Mouse (Mus musculus) forelimb bud, embryonic 11.5 days (tissue): ENCODE measurements around the gene Ankrd50.

Experiments
- DNase-seq: peaks from one replicate; pipeline ENCODE4 v3.0.0-alpha.2; 2012; ENCODE audit warnings: low read depth, low spot score

The Ankrd50 gene

DNA sequence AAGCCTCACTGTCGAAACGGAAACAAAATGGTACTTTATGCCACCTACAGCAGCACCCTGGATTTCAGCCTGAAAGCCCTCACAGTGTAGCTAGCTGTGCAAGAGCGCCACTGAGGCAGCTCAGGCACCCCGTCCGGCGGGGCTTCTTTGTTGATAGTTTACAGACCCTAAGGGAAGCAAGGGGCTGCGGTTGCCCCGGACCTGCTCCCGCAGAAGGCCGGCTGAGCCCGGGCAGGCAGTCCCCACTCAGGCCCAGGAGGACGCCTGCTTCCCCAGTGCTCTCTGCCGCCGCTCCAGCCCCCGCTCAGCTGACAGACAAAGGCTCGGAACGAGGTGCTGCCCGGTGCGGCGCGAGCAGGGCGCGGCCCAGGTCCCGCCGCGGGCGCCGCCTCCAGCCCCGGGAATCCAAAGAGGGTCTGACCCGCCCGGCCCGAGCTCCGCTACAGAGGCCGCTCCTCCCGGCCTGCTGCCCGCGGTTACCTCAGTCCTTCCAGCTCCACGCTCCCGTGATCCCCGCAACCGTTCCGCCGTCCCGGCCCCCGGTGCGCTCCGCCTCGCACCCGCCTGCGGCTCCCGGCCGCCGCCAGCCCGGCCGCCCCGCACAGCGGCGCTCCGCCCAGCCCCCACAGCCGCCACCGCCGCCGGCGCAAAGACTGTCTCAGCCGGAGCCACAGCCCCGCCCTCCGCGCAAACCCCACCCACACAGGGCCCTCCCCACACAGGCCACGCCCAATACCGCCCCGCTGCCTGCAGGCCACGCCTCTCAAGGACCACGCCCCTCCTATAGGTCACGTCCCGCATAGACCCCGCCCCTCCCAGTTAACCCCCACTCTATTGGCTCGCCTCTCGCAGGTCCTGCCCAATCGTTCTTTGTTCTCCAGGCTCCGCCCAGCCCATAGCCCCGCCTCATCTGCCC is at the start of gene Ankrd50:
Gene Ankrd50 (minus strand): TSS at position 654 of the 916 bp plus-strand sequence.
- DNase-seq = peak; percentile 97

DNA sequence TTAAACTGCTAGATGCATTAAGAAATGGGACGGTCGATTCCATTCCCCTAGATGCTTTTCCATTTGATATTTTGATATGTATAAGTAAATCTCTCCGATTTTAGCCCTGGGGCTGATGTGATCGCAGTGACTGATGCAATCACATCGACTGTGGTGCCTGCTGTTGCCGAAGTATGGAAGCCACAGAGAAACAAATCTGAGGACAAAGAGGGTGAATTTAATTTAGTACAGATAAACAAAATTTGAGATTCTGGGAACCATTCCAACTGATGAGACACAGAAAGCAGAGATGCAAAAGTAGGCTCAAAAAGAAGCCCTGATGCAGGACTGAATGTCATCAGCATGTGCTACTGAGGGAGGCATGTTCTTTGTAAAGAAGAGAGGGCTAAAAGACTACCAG is 49.6 kb upstream of the Ankrd50 start:
- DNase-seq = no peak

- no peak for DNase-seq
These were observed 35.8 kb upstream of the Ankrd50 start for GRCm38 (mm10) chr3:38520426-38520825.

- DNase-seq = no peak
These were observed 35.3 kb upstream of the Ankrd50 start for GRCm38 (mm10) chr3:38519971-38520370.

DNA sequence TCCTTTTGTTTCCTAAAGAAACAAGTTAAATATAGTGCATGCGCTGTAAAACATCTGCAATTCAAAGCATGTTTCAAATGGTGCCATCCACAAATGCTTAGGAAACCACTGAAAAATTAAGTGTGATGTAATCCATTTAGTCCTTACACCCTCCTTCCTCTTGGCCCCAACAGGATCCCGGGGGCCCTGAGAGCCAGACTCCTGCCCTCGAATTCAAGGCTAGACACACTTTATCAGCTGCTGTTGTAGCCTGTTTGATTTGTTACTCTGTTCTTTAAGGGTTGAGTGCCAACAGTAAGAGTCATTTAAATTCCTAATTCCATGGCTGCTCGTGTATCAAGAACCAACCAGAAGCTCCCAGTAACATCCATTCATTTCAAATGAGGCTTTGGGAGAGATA is 19.0 kb upstream of the Ankrd50 start:
- DNase-seq = no peak

DNA sequence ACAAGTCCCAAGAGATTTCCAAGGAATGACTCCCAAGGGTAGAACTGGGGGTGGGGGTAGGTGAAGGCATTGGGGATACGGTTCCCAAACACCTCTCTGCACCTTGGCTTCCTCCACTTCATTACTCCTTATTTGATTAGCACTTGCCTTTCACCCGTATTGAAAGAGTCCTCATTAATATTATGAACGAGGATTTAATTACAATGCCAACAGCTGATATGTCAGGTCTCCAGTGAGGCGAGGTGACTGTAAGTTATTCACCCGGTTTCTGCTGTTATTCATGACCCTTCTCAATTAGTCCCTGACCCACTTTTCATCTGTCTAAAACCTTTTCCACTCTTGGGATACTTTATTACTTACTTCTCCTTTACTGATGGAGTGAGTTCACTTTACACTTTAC is 17.5 kb upstream of the Ankrd50 start:
- DNase-seq = no peak

DNA sequence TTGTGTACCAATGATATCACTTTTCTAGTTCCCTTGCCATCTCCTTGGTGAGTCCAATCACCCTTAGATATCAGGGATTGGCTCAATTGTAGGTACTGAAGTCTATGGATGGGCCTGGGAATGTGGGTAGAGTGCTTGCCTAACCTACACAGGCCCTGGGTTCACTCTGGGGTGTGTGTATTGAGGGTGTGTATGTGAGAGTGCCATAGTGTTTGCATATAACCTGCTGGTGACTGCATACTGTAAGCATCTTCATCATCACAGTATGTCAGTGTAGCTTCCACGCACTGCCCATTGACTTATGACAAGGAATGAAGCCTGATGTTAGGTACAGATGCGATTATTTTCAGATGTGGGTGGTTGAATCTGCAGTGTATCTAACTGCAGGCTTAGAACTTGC is 17.1 kb upstream of the Ankrd50 start:
- no peak for DNase-seq

GRCm38 (mm10) chr3:38501316-38501715 is 16.7 kb upstream of the Ankrd50 start:
- no peak for DNase-seq

- no peak for DNase-seq
These were observed 13.9 kb upstream of the Ankrd50 start for GRCm38 (mm10) chr3:38498561-38498960.

DNA sequence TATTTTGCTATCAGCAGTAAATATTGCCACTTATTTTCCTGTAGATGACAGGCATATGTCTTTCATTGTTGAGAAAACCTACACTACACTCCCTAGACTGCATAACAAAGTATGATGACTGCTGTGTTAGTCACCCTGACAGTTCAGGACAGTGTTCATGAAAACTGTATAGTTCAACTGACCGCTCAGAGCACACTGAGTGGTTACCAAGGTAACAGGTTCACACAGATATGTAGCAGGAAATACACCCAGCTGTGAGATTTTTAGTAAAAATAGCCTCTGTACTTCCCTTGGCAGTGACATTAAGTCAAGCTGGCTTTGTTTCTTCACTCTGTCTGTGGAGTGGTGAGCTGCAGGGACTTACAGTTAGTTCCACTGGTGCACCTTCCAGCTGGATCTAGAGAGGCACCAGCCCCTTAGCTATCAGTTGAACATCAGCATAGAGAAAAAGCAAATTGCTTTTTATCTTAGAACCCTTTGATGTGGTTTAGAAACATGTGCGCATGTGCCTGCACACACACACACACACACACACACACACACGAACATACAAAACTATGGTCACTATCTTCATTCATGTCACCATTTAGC is 12.2 kb upstream of the Ankrd50 start:
- no peak for DNase-seq

- no peak for DNase-seq
These were observed 7.1 kb upstream of the Ankrd50 start for GRCm38 (mm10) chr3:38491702-38492101.

- no peak for DNase-seq
These were observed 6.6 kb upstream of the Ankrd50 start for GRCm38 (mm10) chr3:38491236-38491635.

DNA sequence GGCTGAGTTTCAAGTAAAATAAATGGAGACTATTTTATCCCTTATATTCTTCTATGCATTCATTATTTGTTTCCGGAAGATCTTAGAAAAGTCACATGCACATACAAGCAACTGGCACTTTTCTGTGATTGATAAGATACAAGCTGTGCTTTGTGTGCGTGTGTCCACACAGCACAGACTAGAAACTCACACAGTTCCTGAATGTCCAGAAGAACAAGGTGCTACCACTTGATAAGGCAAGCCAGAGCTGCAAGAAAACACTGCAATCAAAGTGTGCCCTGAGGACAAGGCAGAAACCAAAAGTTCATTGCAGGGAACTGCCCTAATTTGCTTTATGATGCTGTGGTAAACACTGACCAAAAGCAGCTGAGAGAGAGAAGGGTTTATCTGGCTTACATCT is 6.1 kb upstream of the Ankrd50 start:
- DNase-seq = no peak

DNA sequence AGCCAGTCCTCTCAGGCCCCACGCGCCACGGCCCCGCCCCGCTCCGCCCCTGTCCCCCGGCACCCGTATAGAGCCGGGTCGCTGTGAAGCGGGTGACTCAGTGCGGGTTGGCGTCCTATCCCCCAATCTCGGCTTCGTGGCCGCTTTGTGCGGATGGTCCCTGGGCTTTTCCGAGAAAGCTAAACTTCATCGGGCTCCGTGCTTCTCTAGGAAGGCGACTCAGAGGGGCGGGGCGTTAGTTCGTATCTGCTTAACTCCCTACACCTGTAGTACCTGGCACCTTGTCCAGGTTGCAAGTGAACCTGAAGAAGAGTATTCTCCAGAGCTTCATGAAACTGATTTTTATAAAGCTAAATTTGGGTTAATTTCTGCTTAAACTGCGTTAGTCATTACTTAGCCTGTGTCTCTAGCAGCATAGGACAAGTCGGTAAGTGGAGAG is 482 bp upstream of the Ankrd50 start:
- no peak for DNase-seq

- no peak for DNase-seq
These were observed 1.1 kb downstream of the Ankrd50 start for GRCm38 (mm10) chr3:38483551-38483950.

DNA sequence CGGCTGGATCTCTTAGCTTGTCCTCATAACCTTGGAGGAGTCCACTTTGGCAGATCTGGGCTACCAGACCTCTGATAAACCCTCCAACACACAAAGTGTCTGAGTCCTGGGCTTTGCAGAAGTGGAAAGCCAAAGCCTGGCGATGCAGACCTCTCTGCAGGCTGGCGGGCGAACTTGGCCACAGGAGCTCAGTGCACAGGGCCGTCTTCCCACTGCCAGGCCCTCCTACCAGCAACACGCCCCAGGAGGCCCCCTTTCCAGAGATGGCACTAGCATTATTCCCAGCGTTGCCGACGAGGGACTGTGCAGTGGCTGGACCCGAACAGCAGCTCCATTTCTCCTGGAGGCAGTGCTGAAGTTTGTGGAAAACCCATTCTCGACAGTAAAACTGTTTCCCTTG is 1.9 kb downstream of the Ankrd50 start:
- DNase-seq = no peak

DNA sequence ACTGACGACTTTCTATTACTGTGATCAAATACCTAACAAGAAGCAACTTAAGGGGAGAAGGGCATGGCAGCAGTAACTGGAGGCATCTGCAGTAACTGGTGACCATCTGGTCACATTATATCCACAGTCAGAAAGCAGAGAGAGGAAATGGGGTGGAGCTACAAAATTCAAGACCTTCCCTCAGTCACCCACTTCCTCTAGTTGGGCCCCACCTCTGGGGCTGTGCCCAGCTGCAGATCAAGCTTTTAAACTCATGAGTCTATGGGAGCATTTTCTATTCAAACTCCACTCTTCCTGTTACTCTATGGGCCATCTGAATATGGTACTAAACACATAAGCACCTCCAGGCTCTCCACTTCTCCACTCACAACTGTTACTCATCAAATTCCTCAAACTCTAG is 3.5 kb downstream of the Ankrd50 start:
- DNase-seq = no peak

- DNase-seq = no peak
These were observed 6.7 kb downstream of the Ankrd50 start for GRCm38 (mm10) chr3:38477936-38478335.

DNA sequence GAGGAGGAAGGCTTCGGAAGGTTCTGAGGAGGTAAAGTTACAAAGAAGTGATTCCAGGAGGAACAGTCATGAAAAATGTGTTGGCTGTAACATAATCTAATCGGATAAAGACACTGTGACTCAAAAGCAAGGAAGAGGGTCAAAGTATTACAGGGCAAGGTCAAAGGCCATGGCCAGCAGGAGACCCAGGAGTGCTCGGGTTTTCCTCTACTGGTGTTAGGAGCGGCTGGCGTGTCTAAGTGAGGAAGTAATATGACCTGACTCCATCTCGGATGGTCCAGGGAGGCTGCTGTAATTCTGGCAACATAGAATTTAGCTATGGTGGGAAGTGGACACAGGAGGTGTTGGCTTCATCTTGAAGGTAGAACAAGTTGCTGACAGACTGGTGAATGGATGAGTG is 9.1 kb downstream of the Ankrd50 start:
- no peak for DNase-seq

DNA sequence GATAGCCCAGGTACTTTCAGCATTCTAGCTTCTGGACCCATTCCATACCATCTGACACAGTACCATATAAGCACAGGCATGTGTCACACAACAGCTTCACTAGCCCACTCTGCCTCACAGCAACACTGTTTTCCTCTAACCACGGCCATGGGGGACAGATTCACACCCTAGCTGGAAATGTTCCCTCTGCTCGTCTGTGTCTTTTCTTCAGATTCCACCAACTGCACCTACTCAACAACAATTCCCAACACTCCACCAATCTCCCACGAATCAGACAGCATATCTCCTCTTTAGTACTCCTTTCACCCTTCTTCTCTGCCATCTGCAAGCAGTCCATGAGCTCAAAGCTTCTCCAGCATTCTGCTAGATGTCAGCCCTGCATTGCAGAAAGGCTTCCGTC is 11.5 kb downstream of the Ankrd50 start:
- DNase-seq = no peak

DNA sequence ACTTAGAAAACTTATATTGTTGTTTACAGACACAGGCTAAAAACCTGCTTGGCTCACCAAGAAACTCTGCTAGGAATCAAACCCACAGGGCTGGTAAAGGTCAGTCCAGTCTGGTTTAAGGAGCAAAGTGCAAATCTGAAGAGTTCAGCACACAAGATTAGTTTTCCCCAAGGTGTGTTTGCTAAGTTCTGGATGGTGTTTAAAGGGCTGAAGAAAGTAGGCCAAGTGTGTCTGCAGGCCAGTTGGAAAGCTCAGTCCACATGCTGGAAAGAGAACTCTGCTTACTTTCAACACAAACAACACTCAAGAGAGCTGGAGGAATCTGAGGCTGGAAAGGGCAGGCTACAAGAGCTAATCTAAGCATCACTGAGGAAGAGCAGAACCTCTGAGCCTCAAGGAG is 13.1 kb downstream of the Ankrd50 start:
- DNase-seq = no peak

DNA sequence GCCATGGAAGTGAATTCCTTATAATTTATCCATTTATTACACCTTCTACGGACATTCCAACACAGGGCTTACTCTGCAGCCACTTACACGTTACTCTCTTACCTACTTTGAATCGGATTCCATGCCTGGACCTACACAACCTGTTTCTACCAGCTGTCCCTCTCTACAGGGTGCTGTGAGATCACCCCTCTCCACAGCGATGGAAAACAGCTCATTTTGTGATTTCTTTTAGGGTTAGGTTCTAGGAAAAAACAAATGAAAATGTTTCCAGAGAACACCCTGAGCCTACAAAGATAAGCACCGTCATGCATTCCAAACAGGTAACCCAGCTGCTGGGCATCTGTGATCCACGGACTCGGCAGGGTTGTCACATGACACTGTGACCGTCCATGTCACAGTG is 16.5 kb downstream of the Ankrd50 start:
- DNase-seq = no peak

- no peak for DNase-seq
These were observed 17.7 kb downstream of the Ankrd50 start for GRCm38 (mm10) chr3:38466880-38467405.
